Mouse (Mus musculus): ENCODE results near the gene Tmppe. TPM values are rescaled to one million over a fixed set of nuclear protein-coding genes. Genes with fewer than 3 reads are reported as not detected.

The Tmppe gene
- 10 to 100 TPM; 19.2 to 20.5 TPM for total RNA-seq (2023)

GRCm38 (mm10) chr9:114400949-114401684 is at the start of gene Tmppe, which contains the start of gene Glb1:
Tmppe (plus strand) TSS chr9:114401105.
Glb1 (plus strand) TSS chr9:114401076.

GRCm38 (mm10) chr9:114389905-114390748 is 10.8 kb upstream of the Tmppe start, which contains the start of gene Crtap:
Crtap (minus strand) TSS chr9:114390675.

Other genes starting within 250 kb of the Tmppe start
- not detected for gene Bcl2a1c, start 71.0 kb upstream of the Tmppe start, total RNA-seq (2023)
- 10 to 100 TPM; 12.4 to 13.8 TPM for gene Crtap, start 10.4 kb upstream of the Tmppe start, total RNA-seq (2023)
- 10 to 100 TPM; 20.6 to 25.8 TPM for gene Glb1, start within 50 bp of the Tmppe start, total RNA-seq (2023)
- gene Ccr4, start 103.8 kb downstream of the Tmppe start, total RNA-seq (2023): 1 to 10 TPM; 2.8 to 4.3 TPM
- gene C130032M10Rik, start 114.6 kb downstream of the Tmppe start, total RNA-seq (2023): not detected
- gene Trim71, start 163.3 kb downstream of the Tmppe start, total RNA-seq (2023): not detected
- 10 to 100 TPM; 65.0 to 65.5 TPM for gene Cnot10, start 239.1 kb downstream of the Tmppe start, total RNA-seq (2023)

Data from T-cell, adult 66 days (primary cell).